Mouse (Mus musculus): Measurements from ENCODE around the gene Cldn34c1. TPM values are rescaled to one million over a fixed set of nuclear protein-coding genes. Genes with fewer than 3 reads are reported as not detected.

Gene Cldn34c1
- total RNA-seq (2023) = 0.77 to 2.2 TPM (median 1.4 TPM) in 4 replicates

DNA sequence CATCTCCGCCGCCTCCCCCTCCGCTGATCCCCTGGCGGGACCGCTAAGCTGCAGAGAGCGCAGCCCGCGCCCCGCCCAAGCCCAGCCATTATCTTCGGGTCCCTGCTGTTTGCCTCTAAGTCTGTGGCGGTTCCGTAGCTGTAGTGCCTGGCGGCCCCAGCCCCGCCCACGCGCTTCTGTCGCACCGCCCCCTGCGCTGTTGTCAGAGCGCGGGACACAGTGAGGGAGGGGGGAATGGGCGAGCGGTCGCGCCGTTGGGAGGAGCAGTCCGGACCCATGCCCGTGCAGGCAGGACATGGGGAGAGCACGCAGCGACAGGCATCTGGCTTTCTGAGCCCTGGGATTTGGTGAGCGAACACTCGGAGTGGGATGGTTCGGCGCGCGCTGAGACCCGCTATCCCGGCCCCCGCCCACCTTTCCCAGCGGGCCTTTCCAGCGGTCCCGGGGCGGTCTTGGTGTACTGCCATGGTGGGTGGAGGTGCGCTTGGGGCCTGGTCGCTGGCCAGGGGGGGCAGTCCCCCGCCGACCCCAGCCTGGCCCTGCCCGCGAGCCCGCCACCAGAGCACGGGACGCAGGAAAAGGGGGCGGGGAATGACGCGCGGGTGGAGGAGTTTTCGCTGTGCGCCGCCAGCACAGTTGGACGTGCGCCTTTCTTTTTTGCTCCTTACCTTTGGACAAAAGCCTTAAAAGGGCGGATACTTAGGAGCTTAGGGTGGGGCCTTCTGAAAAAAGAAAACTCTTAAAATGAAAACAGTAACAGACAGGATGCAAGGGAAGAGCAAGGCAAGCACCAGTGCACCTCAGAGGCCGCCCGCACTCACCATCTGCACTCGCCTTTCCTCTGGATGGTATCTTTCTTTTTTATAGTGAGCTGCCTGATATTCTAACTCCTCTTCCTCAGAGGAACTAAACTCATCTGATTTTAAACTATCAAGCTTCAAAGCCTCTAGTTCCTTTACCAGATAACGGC lies at the start of gene Cldn34c1:
Gene Cldn34c1 (plus strand): TSS at position 205 of the 970 bp plus-strand sequence.

DNA sequence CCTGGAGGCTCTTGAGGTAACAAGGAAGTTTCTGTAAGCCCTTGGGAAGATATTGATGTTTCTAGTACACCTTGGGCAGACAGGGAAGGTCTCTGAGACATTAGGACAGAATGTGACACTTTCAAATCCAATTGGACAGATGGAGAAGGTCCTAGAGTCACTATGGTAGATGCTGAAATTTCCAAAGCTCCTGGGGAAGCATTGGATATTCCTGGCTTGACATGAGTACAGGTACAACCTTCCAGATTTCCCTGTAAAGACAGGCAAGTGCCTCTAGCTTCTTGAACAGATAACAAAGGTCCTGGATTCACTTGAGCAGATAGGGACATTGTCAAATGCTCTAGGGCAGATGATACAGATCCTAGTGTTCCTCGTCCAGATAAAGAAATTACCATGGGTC lies 119.1 kb downstream of the Cldn34c1 start, which contains the start of gene Srsx:
Gene Srsx (minus strand): TSS at position 101 of the 400 bp plus-strand sequence.

Other genes with a start within 250 kb of the Cldn34c1 start
- not detected in 4 replicates for gene Gm17521, start 73.8 kb upstream of the Cldn34c1 start, total RNA-seq (2023)
- gene Srsx, start 119.0 kb downstream of the Cldn34c1 start, total RNA-seq (2023) = not detected in 4 replicates
- gene Gm17577, start 143.4 kb downstream of the Cldn34c1 start, total RNA-seq (2023) = not detected in 4 replicates